Mouse (Mus musculus) heart, embryonic 16.5 days (tissue): ENCODE results near the gene Golga4. TPM values are rescaled to one million over a fixed set of nuclear protein-coding genes. Genes with fewer than 3 reads are reported as not detected.
A peak's percentile ranks its signal among the peaks of the same experiment; 100 is the strongest.

Experiments used
- ATAC-seq: fragments of 200-750 bp; cut with Nextera tagmentation; replicated peaks from 2 replicates; pipeline ENCODE4 v1.8.0; 2017; ENCODE audit warnings: moderate number of reproducible peaks; ENCODE audit not compliant: insufficient read depth, low FRiP score; ENCODE audit errors: extremely low read depth
- H3K27ac ChIP-seq: fragments of 300-500 bp; sonication (generic); 2 replicates; pipeline ENCODE4 v1.5.1; 2014; ENCODE audit warnings: mild to moderate bottlenecking, low read length, control low read depth, moderate library complexity
- H3K27me3 ChIP-seq: fragments of 300-500 bp; sonication (generic); 2 replicates; pipeline ENCODE4 v1.6.1; 2014; ENCODE audit warnings: low read length, mixed read lengths; ENCODE audit not compliant: control insufficient read depth, insufficient read depth
- H3K36me3 ChIP-seq: fragments of 300-500 bp; sonication (generic); 2 replicates; pipeline ENCODE4 v1.6.1; 2014; ENCODE audit not compliant: control insufficient read depth, insufficient read depth
- H3K4me1 ChIP-seq: fragments of 300-500 bp; sonication (generic); 2 replicates; pipeline ENCODE4 v1.6.1; 2014; ENCODE audit warnings: low read length, mixed read lengths; ENCODE audit not compliant: control insufficient read depth, insufficient read depth
- H3K4me2 ChIP-seq: fragments of 300-500 bp; sonication (generic); 2 replicates; pipeline ENCODE4 v1.6.1; 2014; ENCODE audit warnings: low read depth, mild to moderate bottlenecking, control low read depth, low read length
- H3K4me3 ChIP-seq: fragments of 300-500 bp; sonication (generic); 2 replicates; pipeline ENCODE4 v1.5.1; 2014; ENCODE audit warnings: mild to moderate bottlenecking, control low read depth, low read length
- H3K9ac ChIP-seq: fragments of 300-500 bp; sonication (generic); 2 replicates; pipeline ENCODE4 v1.6.1; 2014; ENCODE audit warnings: low read length, control low read depth
- H3K9me3 ChIP-seq: fragments of 300-500 bp; sonication (generic); replicated peaks from 2 replicates; pipeline ENCODE4 v1.6.1; 2016; ENCODE audit warnings: low read length; ENCODE audit not compliant: control insufficient read depth
- WGBS: fragments of 180-500 bp; shearing (Covaris S2); extraction: QIAGEN DNeasy Blood & Tissue Kit; methylation state at CpG from one replicate; pipeline ENCODE4 v1.1.7; 2014; 5-methylcytosine and 5-hydroxymethylcytosine counted together
- polyA plus RNA-seq: library from polyadenylated mRNA; unstranded; fragments of >200 nt; fragmentation: Nextera tagmentation; extraction: Ambion mirVana; gene quantifications from 2 replicates; pipeline ENCODE4 v1.2.1, GENCODE M21; 2015

Golga4 gene
- polyA plus RNA-seq, 1 experiment from 2014 or later = 54.6 TPM

- Histone ChIP-seq H3K36me3 (peaks cover 13% of the 10 kb centered on the region), H3K4me1 (peaks cover 48% of the 10 kb centered on the region), H3K4me2 (peak overlapping the region; percentile 36), H3K27me3 (no peaks in the 10 kb centered on the region), H3K4me3 (no peak overlapping the region), H3K9ac (0 out of 2 replicates have a peak overlapping the region, but pooled peaks have one; percentile 44), H3K27ac (peak overlapping the region; percentile 78), H3K9me3 (no peaks in the 10 kb centered on the region)
- ATAC-seq = peak; percentile 66
- WGBS = 39% methylated on average over 3 of the region's 3 CpGs
These were observed 6.7 kb downstream of the Golga4 start for GRCm38 (mm10) chr9:118512681-118513233.

DNA sequence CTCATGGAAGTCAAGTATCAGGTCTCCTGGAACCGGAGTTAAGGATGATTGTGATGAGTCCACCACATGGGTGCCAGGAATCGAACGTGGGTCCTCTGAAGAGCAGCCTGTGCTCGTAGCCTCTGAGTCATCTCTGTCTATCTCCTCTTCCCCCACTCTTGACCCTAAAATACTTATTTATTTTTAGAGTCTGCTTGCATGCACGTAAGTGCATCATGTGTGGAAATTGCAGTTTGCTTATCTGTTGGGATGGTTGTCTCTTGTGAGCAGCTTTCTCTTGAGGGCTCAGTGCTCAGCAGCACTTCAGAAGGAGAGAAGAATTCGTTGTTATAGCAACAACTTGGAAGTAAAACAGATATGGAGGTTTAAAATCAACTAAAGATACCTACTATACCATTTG is 9.4 kb downstream of the Golga4 start:
- peaks cover 51% of the 10 kb centered on the region for H3K4me1 ChIP-seq
- H3K27ac ChIP-seq = peak overlapping the region; percentile 17
- H3K4me3 ChIP-seq = no peak overlapping the region
- H3K9ac ChIP-seq = no peak overlapping the region
- H3K27me3 ChIP-seq = no peaks in the 10 kb centered on the region
- WGBS = 52% methylated on average over 6 of the region's 6 CpGs
- H3K9me3 ChIP-seq = no peaks in the 10 kb centered on the region
- peaks cover 13% of the 10 kb centered on the region for H3K36me3 ChIP-seq
- no peak overlapping the region for H3K4me2 ChIP-seq
- no peak for ATAC-seq

- Histone ChIP-seq H3K27me3 (no peaks in the 10 kb centered on the region), H3K4me3 (no peak overlapping the region), H3K4me1 (peaks cover 58% of the 10 kb centered on the region), H3K27ac (no peak overlapping the region; the same call in 1 of the 2 replicates), H3K9me3 (no peaks in the 10 kb centered on the region), H3K36me3 (peaks cover 13% of the 10 kb centered on the region), H3K9ac (no peak overlapping the region), H3K4me2 (no peak overlapping the region)
- ATAC-seq = no peak
- WGBS = 83% methylated on average over 3 of the region's 3 CpGs
These were observed 10.1 kb downstream of the Golga4 start for GRCm38 (mm10) chr9:118516162-118516561.

GRCm38 (mm10) chr9:118517619-118518018 is 11.6 kb downstream of the Golga4 start:
- no peaks in the 10 kb centered on the region for H3K27me3 ChIP-seq
- H3K9ac ChIP-seq = no peak overlapping the region
- H3K4me1 ChIP-seq = peaks cover 50% of the 10 kb centered on the region
- peaks cover 14% of the 10 kb centered on the region for H3K36me3 ChIP-seq
- H3K4me3 ChIP-seq = no peak overlapping the region
- H3K9me3 ChIP-seq = no peaks in the 10 kb centered on the region
- H3K4me2 ChIP-seq = no peak overlapping the region
- WGBS = 76% methylated on average over 8 of the region's 8 CpGs
- no peak overlapping the region for H3K27ac ChIP-seq
- ATAC-seq = no peak

GRCm38 (mm10) chr9:118519101-118519500 is 13.0 kb downstream of the Golga4 start:
- WGBS = 39% methylated on average over 8 of the region's 8 CpGs

DNA sequence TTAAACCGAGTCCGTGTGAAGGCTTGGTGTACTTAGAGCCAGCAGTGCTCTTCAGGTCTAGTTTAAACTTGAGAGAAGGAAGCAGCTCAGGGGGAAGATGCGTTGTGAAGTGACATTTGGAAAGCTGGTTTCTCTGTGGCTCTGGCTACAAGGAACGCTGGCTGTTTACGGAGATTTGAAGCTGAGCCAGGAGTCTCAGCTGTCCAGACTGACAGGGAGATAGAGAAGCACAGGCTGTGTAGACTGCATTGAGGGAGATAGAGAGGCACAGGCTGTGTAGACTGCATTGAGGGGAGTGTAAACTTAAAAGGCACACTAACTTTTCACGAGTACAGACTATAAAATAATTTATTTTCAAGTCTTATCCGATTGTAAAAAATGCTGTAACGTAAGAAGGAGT is 13.9 kb downstream of the Golga4 start:
- no peaks in the 10 kb centered on the region for H3K9me3 ChIP-seq
- 29% methylated on average over 8 of the region's 8 CpGs for WGBS
- H3K4me2 ChIP-seq = peak overlapping the region; percentile 54
- no peaks in the 10 kb centered on the region for H3K27me3 ChIP-seq
- peaks cover 41% of the 10 kb centered on the region for H3K4me1 ChIP-seq
- peaks cover 13% of the 10 kb centered on the region for H3K36me3 ChIP-seq
- ATAC-seq = peak; percentile 53; the same call in 1 of the 2 replicates
- H3K9ac ChIP-seq = peak overlapping the region; percentile 51
- peak overlapping the region; percentile 72 for H3K27ac ChIP-seq
- H3K4me3 ChIP-seq = peak overlapping the region; percentile 8; the same call in 1 of the 2 replicates

More at GRCm38 (mm10) chr9:118519101-118519500, 13.0 kb downstream of the Golga4 start:
- H3K9me3 ChIP-seq = no peaks in the 10 kb centered on the region
- no peak for ATAC-seq
- H3K4me3 ChIP-seq = no peak overlapping the region
- peaks cover 14% of the 10 kb centered on the region for H3K36me3 ChIP-seq
- H3K4me1 ChIP-seq = peaks cover 39% of the 10 kb centered on the region
- H3K27me3 ChIP-seq = no peaks in the 10 kb centered on the region
- peak overlapping the region; percentile 67 for H3K27ac ChIP-seq
- H3K9ac ChIP-seq = no peak overlapping the region
- H3K4me2 ChIP-seq = peak overlapping the region; percentile 27; the same call in 1 of the 2 replicates

- H3K27ac ChIP-seq = peak overlapping the region; percentile 6; the same call in 1 of the 2 replicates
- ATAC-seq = no peak
- WGBS = 31% methylated on average over 3 of the region's 3 CpGs
These were observed 14.8 kb downstream of the Golga4 start for GRCm38 (mm10) chr9:118520858-118521257.

DNA sequence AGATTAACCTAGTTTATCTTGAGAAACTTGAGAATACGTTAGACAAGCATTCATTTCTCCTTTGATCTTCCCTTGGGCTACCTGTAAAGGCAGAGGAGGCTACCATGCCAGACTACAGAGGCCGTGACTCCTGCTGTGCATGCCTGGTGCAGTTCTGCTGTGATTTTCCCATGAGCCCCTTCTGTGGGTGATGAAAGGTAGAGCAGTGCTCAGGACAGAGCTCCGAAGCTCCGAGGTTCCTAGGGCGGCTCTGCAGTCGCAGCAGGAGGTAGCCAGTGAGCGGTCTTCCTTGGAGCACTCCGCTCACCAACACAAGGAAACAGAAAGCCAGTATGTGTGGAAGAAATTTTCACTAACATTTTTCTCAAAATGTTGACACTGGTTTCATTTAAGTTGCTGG is 15.6 kb downstream of the Golga4 start:
- 67% methylated on average over 8 of the region's 8 CpGs for WGBS
- no peak for ATAC-seq
- Histone ChIP-seq H3K4me2 (no peak overlapping the region), H3K4me3 (no peak overlapping the region), H3K27ac (no peak overlapping the region), H3K27me3 (no peaks in the 10 kb centered on the region), H3K4me1 (peaks cover 31% of the 10 kb centered on the region), H3K36me3 (peaks cover 7% of the 10 kb centered on the region; the same call in 1 of the 2 replicates), H3K9ac (no peak overlapping the region), H3K9me3 (no peaks in the 10 kb centered on the region)

More at GRCm38 (mm10) chr9:118520858-118521257, 14.8 kb downstream of the Golga4 start:
- H3K4me3 ChIP-seq = no peak overlapping the region
- no peaks in the 10 kb centered on the region for H3K9me3 ChIP-seq
- H3K4me1 ChIP-seq = peaks cover 38% of the 10 kb centered on the region
- H3K27me3 ChIP-seq = no peaks in the 10 kb centered on the region
- H3K9ac ChIP-seq = no peak overlapping the region
- H3K4me2 ChIP-seq = no peak overlapping the region
- peaks cover 7% of the 10 kb centered on the region; the same call in 1 of the 2 replicates for H3K36me3 ChIP-seq

DNA sequence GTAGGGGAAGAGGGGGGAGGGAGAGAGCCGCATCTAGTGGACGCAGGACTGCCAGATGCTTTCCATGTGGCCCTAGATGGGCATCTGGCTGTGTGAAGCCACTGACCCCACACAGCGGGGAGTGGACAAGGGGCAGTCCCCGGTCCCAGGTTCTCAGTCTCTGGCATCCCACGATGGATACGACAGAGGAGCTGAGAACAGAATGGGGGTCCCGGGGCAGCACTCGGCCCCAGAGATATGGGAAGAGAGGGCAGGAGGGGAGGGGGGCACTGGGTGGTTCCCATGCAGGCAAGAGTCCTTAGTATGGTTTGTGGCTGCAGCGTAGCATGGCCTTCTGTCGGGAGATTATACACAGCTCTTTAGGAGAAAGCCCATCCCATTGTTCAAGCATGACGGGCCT is 17.7 kb downstream of the Golga4 start:
- H3K4me2 ChIP-seq = no peak overlapping the region
- no peak overlapping the region for H3K9ac ChIP-seq
- H3K4me3 ChIP-seq = no peak overlapping the region
- H3K27ac ChIP-seq = no peak overlapping the region
- WGBS = 70% methylated on average over 11 of the region's 11 CpGs
- peaks cover 26% of the 10 kb centered on the region for H3K4me1 ChIP-seq
- H3K36me3 ChIP-seq = peaks cover 18% of the 10 kb centered on the region; the same call in 1 of the 2 replicates
- no peaks in the 10 kb centered on the region for H3K27me3 ChIP-seq
- no peaks in the 10 kb centered on the region for H3K9me3 ChIP-seq
- ATAC-seq = no peak
